9 mouse cellular contexts compared by ENCODE assay signal in genomic region chr5:150070086-150070485, GRCm38 (mm10). TPM values are rescaled to one million over a fixed set of nuclear protein-coding genes. Genes with fewer than 3 reads are reported as not detected.
DNase-seq lines count a peak whose midpoint lies in the region; ATAC-seq lines count a peak whose summit lies in the region.
"Had no signal": no experiment of that assay in that cellular context is flagged by ENCODE, and none has a peak within 500 bp of the region (broad histone marks: within the 10 kb centered on the region; RNA-seq: fewer than 3 reads in every experiment).

No protein-coding gene starts in this region.

- no peak for DNase-seq in heart, postnatal 36 days
- peak; percentile 11 for DNase-seq in NIH3T3 (ENCODE audit: low read depth)
- peak; percentile 34 to 43 for DNase-seq in layer of hippocampus, postnatal 36 days
- peak; percentile 72 to 73 for DNase-seq in right cerebral cortex, adult 2 months (ENCODE audit: low spot score in 2 of 2)
- DNase-seq in adrenal gland, adult 18-20 months (ENCODE audit: low spot score in 2 of 2), result no peak
- DNase-seq in lung, adult 18-20 months, result no peak

- 17% methylated on average over 10 of the region's 10 CpGs for WGBS in heart, embryonic 12.5 days

- no peak overlapping the region for H3K27ac ChIP-seq in heart, embryonic 12.5 days (ENCODE audit: poor library complexity, severe bottlenecking)
- H3K27ac ChIP-seq: macrophage had no signal

- intact Hi-C loops in heart, postnatal 36 days (cut with DNase I), result loop anchor here (5.0 kb wide), 1 partner anchor 208 kb away; no protein-coding TSS in a partner anchor

- no peak for ATAC-seq in heart, embryonic 12.5 days (ENCODE audit: insufficient number of reproducible peaks, low FRiP score)
- ATAC-seq in frontal cortex, adult (ENCODE audit: low TSS enrichment), result peak; percentile 98

- H3K4me3 ChIP-seq in heart, embryonic 12.5 days, result no peak overlapping the region

- no peaks in the 10 kb centered on the region for H3K9me3 ChIP-seq in heart, embryonic 12.5 days (replicated peaks)

- no peaks in the 10 kb centered on the region for H3K27me3 ChIP-seq in heart, embryonic 12.5 days (replicated peaks)

- no peaks in the 10 kb centered on the region for H3K36me3 ChIP-seq in heart, embryonic 12.5 days

- H3K4me2 ChIP-seq in heart, embryonic 12.5 days, result peak overlapping the region; percentile 21; the same call in 1 of the 2 replicates

- H3K9ac ChIP-seq in heart, embryonic 12.5 days, result no peak overlapping the region

- no peaks in the 10 kb centered on the region for H3K4me1 ChIP-seq in heart, embryonic 12.5 days (replicated peaks)

RNA-seq across cellular contexts. Expression of gene Fry, which starts 48.4 kb away (rescaled TPM):
- polyA plus RNA-seq in heart, embryonic 12.5 days (2016; fragmentation: Nextera tagmentation; extraction: Ambion mirVana), result 30.6 and 37.2 TPM in 2 replicates
- 100 to 1,000 TPM; 134 to 136 TPM for total RNA-seq in heart, postnatal 36 days (2021)
- 100 to 1,000 TPM; 197 to 227 TPM for total RNA-seq in layer of hippocampus, postnatal 36 days (2021)
- 10 to 100 TPM; 34.4 to 45.1 TPM for total RNA-seq in adrenal gland, adult 18-20 months (2021)

RNA-seq across cellular contexts. Expression of gene Rxfp2, which starts 51.6 kb away (rescaled TPM):
- polyA plus RNA-seq in heart, embryonic 12.5 days (2016; fragmentation: Nextera tagmentation; extraction: Ambion mirVana), result 0.23 and 0.45 TPM in 2 replicates
- total RNA-seq in heart, postnatal 36 days (2021), result not detected
- under 1 TPM in 1 of 2 experiments, not detected in 1; 0.22 TPM for total RNA-seq in layer of hippocampus, postnatal 36 days (2021)
- not detected for total RNA-seq in adrenal gland, adult 18-20 months (2021)
- polyA plus RNA-seq: macrophage had no signal

Comparison
In these comparisons a context has a peak if more than half of its experiments do, and no peak if none do; other contexts are left out.
1. DNase-seq: peak in NIH3T3 (single experiment), layer of hippocampus, postnatal 36 days (2 of 2) and right cerebral cortex, adult 2 months (2 of 2); none in heart, postnatal 36 days (0 of 2), adrenal gland, adult 18-20 months (0 of 2) and lung, adult 18-20 months (0 of 2).